Mouse (Mus musculus) frontal cortex, postnatal 25 days (tissue): ENCODE data around the gene Wwox.
A peak's percentile ranks its signal among the peaks of the same experiment; 100 is the strongest.

ENCODE experiments used
- DNase-seq, 2 experiments: peaks; one replicate each; pipeline ENCODE4 v3.0.0; 2022; ENCODE audit warnings: low spot score in 2 of 2

The Wwox gene

GRCm38 (mm10) chr8:115097988-115098562 is 658.6 kb downstream of the Wwox start:
- no peak for DNase-seq

- no peak for DNase-seq
Observed at GRCm38 (mm10) chr8:115109309-115109708, 669.9 kb downstream of the Wwox start.

GRCm38 (mm10) chr8:115110423-115110822 is 671.0 kb downstream of the Wwox start:
- DNase-seq, result no peak

- no peak for DNase-seq
Observed at GRCm38 (mm10) chr8:115112062-115112461, 672.6 kb downstream of the Wwox start.

- DNase-seq, result no peak
Observed at GRCm38 (mm10) chr8:115114498-115114897, 675.0 kb downstream of the Wwox start.

- DNase-seq, result no peak
Observed at GRCm38 (mm10) chr8:115126081-115126480, 686.6 kb downstream of the Wwox start.

- DNase-seq, result no peak
Observed at GRCm38 (mm10) chr8:115126674-115127073, 687.2 kb downstream of the Wwox start.

GRCm38 (mm10) chr8:115129307-115129706 is 689.9 kb downstream of the Wwox start:
- no peak for DNase-seq

- no peak for DNase-seq
Observed at GRCm38 (mm10) chr8:115133119-115133518, 693.7 kb downstream of the Wwox start.

- DNase-seq, result no peak
Observed at GRCm38 (mm10) chr8:115133711-115134218, 694.3 kb downstream of the Wwox start.

GRCm38 (mm10) chr8:115136888-115137287 is 697.4 kb downstream of the Wwox start:
- no peak for DNase-seq

GRCm38 (mm10) chr8:115141614-115142013 is 702.2 kb downstream of the Wwox start:
- DNase-seq, result no peak

- DNase-seq, result no peak
Observed at GRCm38 (mm10) chr8:115143530-115144320, 704.3 kb downstream of the Wwox start.

GRCm38 (mm10) chr8:115147006-115147405 is 707.6 kb downstream of the Wwox start:
- no peak for DNase-seq

- DNase-seq, result no peak
Observed at GRCm38 (mm10) chr8:115150446-115151109, 711.1 kb downstream of the Wwox start.

GRCm38 (mm10) chr8:115151416-115151815 is 712.0 kb downstream of the Wwox start:
- no peak for DNase-seq

- DNase-seq, result peak; percentile 23 to 32
Observed at GRCm38 (mm10) chr8:115154096-115154495, 714.6 kb downstream of the Wwox start.

- DNase-seq, result no peak
Observed at GRCm38 (mm10) chr8:115156142-115156541, 716.7 kb downstream of the Wwox start.

GRCm38 (mm10) chr8:115157977-115158720 is 718.7 kb downstream of the Wwox start:
- DNase-seq, result no peak

- no peak for DNase-seq
Observed at GRCm38 (mm10) chr8:115158721-115159111, 719.3 kb downstream of the Wwox start.

- DNase-seq, result no peak
Observed at GRCm38 (mm10) chr8:115159208-115159607, 719.8 kb downstream of the Wwox start.
